Mouse (Mus musculus) forebrain, embryonic 10.5 days (tissue): ENCODE data around the gene Rnf113a2. TPM values are rescaled to one million over a fixed set of nuclear protein-coding genes. Genes with fewer than 3 reads are reported as not detected.
A peak's percentile ranks its signal among the peaks of the same experiment; 100 is the strongest.

ENCODE experiments used
- DNase-seq: peaks from one replicate; pipeline ENCODE4 v3.0.0-alpha.2; 2017; ENCODE audit warnings: low spot score; ENCODE audit errors: extremely low spot score
- H3K27ac ChIP-seq: fragments of 300-500 bp; sonication (generic); 2 replicates; pipeline ENCODE4 v1.5.1; 2016; ENCODE audit warnings: mild to moderate bottlenecking
- H3K27me3 ChIP-seq: fragments of 300-500 bp; sonication (generic); 2 replicates; pipeline ENCODE4 v1.6.1; 2016; ENCODE audit warnings: mild to moderate bottlenecking; ENCODE audit not compliant: poor library complexity, severe bottlenecking
- H3K36me3 ChIP-seq: fragments of 300-500 bp; sonication (generic); replicated peaks from 2 replicates; pipeline ENCODE4 v1.6.1; 2016; ENCODE audit warnings: mild to moderate bottlenecking, moderate library complexity
- H3K4me1 ChIP-seq: fragments of 300-500 bp; sonication (generic); 2 replicates; pipeline ENCODE4 v1.6.1; 2016
- H3K4me3 ChIP-seq: fragments of 300-500 bp; sonication (generic); 2 replicates; pipeline ENCODE4 v1.5.1; 2016; ENCODE audit warnings: mild to moderate bottlenecking, moderate library complexity
- H3K9me3 ChIP-seq: fragments of 300-500 bp; sonication (generic); 2 replicates; pipeline ENCODE4 v1.6.1; 2016; ENCODE audit warnings: mild to moderate bottlenecking, moderate library complexity
- WGBS: fragments of 180-500 bp; shearing (Covaris S2); methylation state at CpG from one replicate; pipeline ENCODE4 v1.1.7; 2016; 5-methylcytosine and 5-hydroxymethylcytosine counted together
- polyA plus RNA-seq: library from polyadenylated mRNA; unstranded; fragments of >200 nt; fragmentation: Nextera tagmentation; extraction: Ambion mirVana; gene quantifications from 2 replicates; pipeline ENCODE4 v1.2.1, GENCODE M21; 2016

Rnf113a2 gene
- polyA plus RNA-seq, 1 experiment from 2014 or later: 25.6 TPM

- Histone ChIP-seq H3K9me3 (no peaks in the 10 kb centered on the region), H3K4me3 (no peak overlapping the region), H3K27ac (no peak overlapping the region), H3K36me3 (no peaks in the 10 kb centered on the region), H3K27me3 (no peaks in the 10 kb centered on the region), H3K4me1 (no peaks in the 10 kb centered on the region)
- DNase-seq: no peak
Measured at GRCm38 (mm10) chr12:84397685-84398084, 19.3 kb upstream of the Rnf113a2 start.

GRCm38 (mm10) chr12:84398629-84399028, 18.4 kb upstream of the Rnf113a2 start:
- DNase-seq: no peak
- Histone ChIP-seq H3K27me3 (no peaks in the 10 kb centered on the region), H3K36me3 (no peaks in the 10 kb centered on the region), H3K4me3 (no peak overlapping the region), H3K9me3 (no peaks in the 10 kb centered on the region), H3K27ac (no peak overlapping the region), H3K4me1 (no peaks in the 10 kb centered on the region)
- 92% methylated on average over 5 of the region's 5 CpGs for WGBS

- H3K36me3 ChIP-seq: no peaks in the 10 kb centered on the region
- 77% methylated on average over 9 of the region's 9 CpGs for WGBS
- no peaks in the 10 kb centered on the region for H3K4me1 ChIP-seq
- H3K9me3 ChIP-seq: no peaks in the 10 kb centered on the region
- no peak for DNase-seq
- H3K27ac ChIP-seq: no peak overlapping the region
- no peak overlapping the region for H3K4me3 ChIP-seq
- H3K27me3 ChIP-seq: no peaks in the 10 kb centered on the region
Measured at GRCm38 (mm10) chr12:84399135-84399534, 17.9 kb upstream of the Rnf113a2 start.

GRCm38 (mm10) chr12:84399663-84400062, 17.3 kb upstream of the Rnf113a2 start:
- no peaks in the 10 kb centered on the region for H3K27me3 ChIP-seq
- 84% methylated on average over 9 of the region's 9 CpGs for WGBS
- no peak for DNase-seq
- H3K36me3 ChIP-seq: no peaks in the 10 kb centered on the region
- no peak overlapping the region for H3K4me3 ChIP-seq
- no peaks in the 10 kb centered on the region for H3K9me3 ChIP-seq
- no peak overlapping the region for H3K27ac ChIP-seq
- no peaks in the 10 kb centered on the region for H3K4me1 ChIP-seq

- no peak for DNase-seq
Measured at GRCm38 (mm10) chr12:84400068-84400467, 16.9 kb upstream of the Rnf113a2 start.

GRCm38 (mm10) chr12:84400653-84401052, 16.3 kb upstream of the Rnf113a2 start:
- Histone ChIP-seq H3K36me3 (no peaks in the 10 kb centered on the region), H3K4me3 (no peak overlapping the region), H3K27me3 (no peaks in the 10 kb centered on the region), H3K27ac (no peak overlapping the region), H3K4me1 (no peaks in the 10 kb centered on the region), H3K9me3 (no peaks in the 10 kb centered on the region)
- DNase-seq: no peak
- WGBS: 75% methylated on average over 3 of the region's 3 CpGs

More at GRCm38 (mm10) chr12:84400068-84400467, 16.9 kb upstream of the Rnf113a2 start:
- WGBS: 86% methylated on average over 3 of the region's 3 CpGs
- no peak overlapping the region for H3K27ac ChIP-seq
- no peaks in the 10 kb centered on the region for H3K4me1 ChIP-seq
- H3K4me3 ChIP-seq: no peak overlapping the region
- no peaks in the 10 kb centered on the region for H3K36me3 ChIP-seq
- no peaks in the 10 kb centered on the region for H3K9me3 ChIP-seq
- no peaks in the 10 kb centered on the region for H3K27me3 ChIP-seq

GRCm38 (mm10) chr12:84402923-84403322, 14.1 kb upstream of the Rnf113a2 start:
- Histone ChIP-seq H3K27me3 (peaks cover 3% of the 10 kb centered on the region), H3K36me3 (no peaks in the 10 kb centered on the region), H3K9me3 (no peaks in the 10 kb centered on the region), H3K27ac (no peak overlapping the region), H3K4me1 (peaks cover 4% of the 10 kb centered on the region), H3K4me3 (no peak overlapping the region)
- no peak for DNase-seq
- 84% methylated on average over 9 of the region's 9 CpGs for WGBS

GRCm38 (mm10) chr12:84404541-84404940, 12.5 kb upstream of the Rnf113a2 start:
- Histone ChIP-seq H3K9me3 (no peaks in the 10 kb centered on the region), H3K4me1 (peaks cover 20% of the 10 kb centered on the region), H3K27me3 (peaks cover 6% of the 10 kb centered on the region), H3K27ac (no peak overlapping the region), H3K36me3 (no peaks in the 10 kb centered on the region), H3K4me3 (no peak overlapping the region)
- DNase-seq: no peak
- WGBS: 78% methylated on average over 6 of the region's 6 CpGs

GRCm38 (mm10) chr12:84407259-84407658, 9.7 kb upstream of the Rnf113a2 start:
- DNase-seq: no peak
- Histone ChIP-seq H3K27ac (no peak overlapping the region), H3K4me3 (no peak overlapping the region), H3K27me3 (peaks cover 17% of the 10 kb centered on the region), H3K9me3 (no peaks in the 10 kb centered on the region), H3K4me1 (peaks cover 20% of the 10 kb centered on the region), H3K36me3 (no peaks in the 10 kb centered on the region)
- 64% methylated on average over 4 of the region's 4 CpGs for WGBS

- DNase-seq: no peak
- Histone ChIP-seq H3K4me3 (peak overlapping the region; percentile 81), H3K27me3 (peaks cover 17% of the 10 kb centered on the region), H3K4me1 (peaks cover 20% of the 10 kb centered on the region), H3K36me3 (no peaks in the 10 kb centered on the region), H3K9me3 (no peaks in the 10 kb centered on the region), H3K27ac (peak overlapping the region; percentile 90)
- WGBS: 2% methylated on average over 50 of the region's 52 CpGs
Measured at GRCm38 (mm10) chr12:84407874-84408818, 8.8 kb upstream of the Rnf113a2 start.

- WGBS: 1% methylated on average over 63 of the region's 63 CpGs
- Histone ChIP-seq H3K36me3 (no peaks in the 10 kb centered on the region), H3K9me3 (no peaks in the 10 kb centered on the region), H3K27me3 (peaks cover 17% of the 10 kb centered on the region), H3K4me3 (peak within 1 kb of the TSS; percentile 81), H3K27ac (peak within 1 kb of the TSS; percentile 90), H3K4me1 (peaks cover 20% of the 10 kb centered on the region)
- DNase-seq: peak; percentile 79
Measured at GRCm38 (mm10) chr12:84408819-84409507, 8.0 kb upstream of the Rnf113a2 start, which contains the start of the genes Entpd5 and Bbof1. Gene Entpd5 (minus strand): TSS chr12:84409029. Gene Bbof1 (plus strand): TSS chr12:84409071.

GRCm38 (mm10) chr12:84417605-84417922, 568 bp downstream of the Rnf113a2 start:
- H3K4me1 ChIP-seq: peaks cover 7% of the 10 kb centered on the region
- H3K27ac ChIP-seq: peak overlapping the region; percentile 87
- WGBS: 34% methylated on average over 18 of the region's 18 CpGs
- DNase-seq: no peak
- peaks cover 5% of the 10 kb centered on the region; the same call in 1 of the 2 replicates for H3K27me3 ChIP-seq
- H3K9me3 ChIP-seq: peaks cover 7% of the 10 kb centered on the region; the same call in 1 of the 2 replicates
- H3K4me3 ChIP-seq: peak overlapping the region; percentile 66
- H3K36me3 ChIP-seq: peaks cover 16% of the 10 kb centered on the region

- Histone ChIP-seq H3K9me3 (no peaks in the 10 kb centered on the region), H3K36me3 (peaks cover 1% of the 10 kb centered on the region), H3K4me1 (no peaks in the 10 kb centered on the region), H3K27ac (no peak overlapping the region), H3K27me3 (no peaks in the 10 kb centered on the region), H3K4me3 (no peak overlapping the region)
- DNase-seq: no peak
- WGBS: 54% methylated on average over 3 of the region's 3 CpGs
Measured at GRCm38 (mm10) chr12:84423990-84424389, 7.0 kb downstream of the Rnf113a2 start.
